Mouse (Mus musculus) cerebellum, adult 8-10 months (tissue): Measurements from ENCODE around the gene Ltc4s.

Source experiments
- DNase-seq: peaks from one replicate; pipeline ENCODE4 v3.0.0; 2022

Ltc4s gene

DNA sequence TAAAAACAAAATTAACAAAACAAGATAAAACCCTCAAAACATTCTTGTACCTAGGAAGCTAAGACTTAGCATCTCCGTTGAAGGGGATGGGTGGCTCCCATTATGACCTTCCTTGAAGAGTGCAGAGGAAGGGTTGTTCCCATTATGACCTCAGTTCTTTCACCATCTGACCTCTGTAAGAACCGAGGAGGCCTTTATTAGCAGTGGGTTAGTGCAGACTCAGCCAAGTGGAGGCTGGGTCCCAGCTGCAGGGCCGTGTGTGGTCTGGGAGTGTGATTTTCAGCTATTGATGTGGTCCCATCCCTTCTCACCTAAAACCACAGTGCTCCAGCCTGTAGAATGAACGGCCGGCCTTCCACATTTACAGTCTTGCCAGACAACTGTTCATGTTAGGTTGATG lies 6.9 kb upstream of the Ltc4s start:
- DNase-seq = no peak

GRCm38 (mm10) chr11:50243926-50244325 lies 5.5 kb upstream of the Ltc4s start:
- DNase-seq = no peak

DNA sequence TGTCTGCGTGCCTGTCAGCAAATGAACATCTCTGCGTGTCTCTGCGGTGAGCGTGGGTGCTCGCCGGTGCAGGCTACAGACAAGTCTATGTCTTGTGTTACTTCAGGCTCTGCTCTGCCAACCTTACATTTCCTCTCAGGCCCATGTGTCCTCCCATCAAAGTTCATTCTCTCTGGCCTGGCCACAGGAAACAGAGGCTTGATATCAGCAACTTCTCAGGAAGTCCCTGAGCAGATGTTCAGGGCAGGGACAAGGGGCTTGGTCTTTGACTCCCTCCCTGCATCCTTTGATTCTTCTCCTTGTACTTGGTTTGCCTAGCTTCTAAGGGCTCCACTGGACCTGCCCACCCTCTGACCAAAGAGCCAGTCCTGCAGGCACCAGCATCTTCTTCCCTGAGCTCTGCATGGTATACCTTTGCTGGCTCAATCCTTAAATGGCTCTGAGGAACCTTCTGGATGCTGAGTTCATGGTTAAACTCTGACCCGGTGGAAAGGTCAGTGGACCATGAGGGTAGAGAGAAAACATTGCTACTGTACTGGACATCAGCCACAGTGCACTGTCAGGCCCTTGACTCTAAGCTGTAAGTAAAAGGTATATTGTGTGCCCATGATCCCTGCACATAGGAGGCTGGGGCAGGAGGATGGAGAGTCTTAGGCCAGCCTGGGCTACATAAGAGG lies 2.0 kb upstream of the Ltc4s start:
- no peak for DNase-seq

DNA sequence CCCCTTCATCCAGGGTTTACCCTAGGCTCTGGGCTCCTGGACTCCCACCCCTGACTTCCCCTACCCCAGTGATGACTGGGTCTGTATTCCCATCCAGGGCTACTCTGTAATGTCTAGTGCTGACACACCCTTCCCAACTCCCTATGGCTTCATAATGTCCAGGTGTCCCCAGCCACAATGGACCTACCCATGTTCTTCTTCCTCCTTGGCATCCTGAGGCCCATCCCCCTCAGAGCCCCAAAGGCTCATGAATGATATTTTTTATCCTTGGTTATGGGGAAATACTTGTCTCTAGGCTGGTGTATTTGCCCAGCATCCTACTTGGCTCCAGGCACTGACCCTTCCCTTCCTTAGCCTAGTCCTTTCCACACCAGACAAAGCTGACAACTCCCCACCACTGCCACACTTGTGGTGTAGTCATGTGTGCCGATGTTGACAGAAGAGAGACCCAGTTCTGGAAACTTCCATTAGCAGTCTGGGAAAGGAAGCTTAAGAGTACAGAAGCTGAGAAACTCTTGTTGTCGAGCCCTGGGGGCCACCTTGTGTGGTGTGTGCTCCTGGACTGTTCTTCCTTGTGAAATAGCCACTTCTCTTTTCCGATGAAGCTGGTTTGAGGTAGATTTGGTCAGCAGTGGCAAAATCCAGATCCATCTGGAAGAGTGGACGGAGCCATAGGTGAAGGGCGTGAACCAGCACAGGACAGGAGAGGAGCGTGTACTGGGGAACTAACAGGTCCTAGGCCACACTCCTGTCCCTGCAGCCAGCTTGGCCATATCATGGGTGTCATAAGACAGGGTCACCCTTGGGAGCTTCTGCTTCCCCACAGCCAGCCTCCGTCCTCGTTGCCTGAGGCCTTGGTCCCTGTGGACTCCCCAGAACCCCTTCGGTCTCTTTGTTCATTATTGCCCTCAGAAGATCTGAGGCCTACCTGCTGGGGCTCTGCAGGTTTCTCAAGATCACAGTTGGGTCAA lies 690 bp upstream of the Ltc4s start:
- no peak for DNase-seq

DNA sequence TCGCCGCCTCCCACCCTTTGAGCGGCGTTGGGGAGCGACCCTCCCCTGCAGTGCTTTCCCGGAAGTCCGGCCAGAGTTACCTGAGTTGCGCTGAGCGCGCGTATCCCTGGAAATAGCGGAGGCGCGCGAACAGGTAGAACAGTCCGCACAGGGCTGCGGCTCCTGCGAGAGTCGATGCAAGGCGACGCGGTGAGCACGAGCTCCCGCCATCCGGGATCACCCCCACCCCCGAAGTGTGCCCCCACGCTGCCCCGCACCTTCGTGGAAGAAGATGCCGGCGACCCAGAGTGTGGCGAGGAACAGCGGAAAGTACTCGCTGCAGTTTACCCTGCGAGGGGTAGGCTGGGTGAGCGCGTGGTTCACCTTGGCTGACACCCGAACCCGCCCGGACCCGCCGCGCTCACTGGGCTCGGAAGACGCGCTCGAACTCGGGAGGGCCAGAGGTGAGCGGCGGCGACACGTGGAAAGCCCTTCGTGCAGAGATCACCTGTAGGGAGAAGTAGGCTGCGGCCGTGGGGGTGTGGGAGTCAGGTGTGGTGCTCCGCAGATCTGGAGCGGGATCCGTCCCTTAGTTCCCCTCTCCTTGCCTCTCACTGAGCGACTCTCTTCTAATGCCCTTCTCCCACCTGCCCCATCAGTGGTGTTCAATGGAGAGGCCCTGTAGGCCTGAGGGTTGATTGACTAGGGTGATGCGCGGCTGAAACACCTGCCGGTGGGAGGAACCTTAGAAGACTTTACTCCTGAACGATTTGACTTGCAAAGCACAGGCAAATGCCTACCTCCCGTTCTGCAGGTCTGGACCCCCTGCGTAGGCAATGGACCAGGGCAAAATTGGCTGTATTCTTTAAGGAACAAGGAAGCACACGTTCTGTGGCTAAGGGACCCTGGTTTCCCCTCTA lies 1.2 kb downstream of the Ltc4s start:
- DNase-seq = no peak

DNA sequence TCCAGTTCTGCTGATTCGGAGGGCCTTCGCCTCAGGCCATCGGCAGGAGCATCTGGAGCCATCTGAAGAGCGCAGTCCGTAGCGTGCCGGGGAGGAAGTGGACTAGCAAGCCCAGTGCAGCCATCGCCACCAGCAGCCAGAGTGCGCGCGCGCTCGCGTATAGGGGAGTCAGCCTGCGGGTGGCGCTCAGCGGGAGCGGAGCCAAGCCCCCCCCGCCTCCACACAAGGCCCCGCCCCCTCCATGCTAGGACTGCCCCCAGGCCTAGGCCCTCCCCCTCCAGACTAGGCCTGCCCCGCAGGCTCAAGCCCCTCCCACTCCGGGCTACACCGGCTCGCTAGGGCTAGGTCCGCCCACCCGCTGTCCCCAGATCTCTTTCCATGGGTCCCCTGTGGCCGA lies 1.9 kb downstream of the Ltc4s start:
- DNase-seq = peak; percentile 67

- DNase-seq = no peak
Measured at GRCm38 (mm10) chr11:50234606-50235005, 3.8 kb downstream of the Ltc4s start.

GRCm38 (mm10) chr11:50233993-50234392 lies 4.4 kb downstream of the Ltc4s start:
- DNase-seq = no peak

- no peak for DNase-seq
Measured at GRCm38 (mm10) chr11:50233022-50233421, 5.4 kb downstream of the Ltc4s start.

DNA sequence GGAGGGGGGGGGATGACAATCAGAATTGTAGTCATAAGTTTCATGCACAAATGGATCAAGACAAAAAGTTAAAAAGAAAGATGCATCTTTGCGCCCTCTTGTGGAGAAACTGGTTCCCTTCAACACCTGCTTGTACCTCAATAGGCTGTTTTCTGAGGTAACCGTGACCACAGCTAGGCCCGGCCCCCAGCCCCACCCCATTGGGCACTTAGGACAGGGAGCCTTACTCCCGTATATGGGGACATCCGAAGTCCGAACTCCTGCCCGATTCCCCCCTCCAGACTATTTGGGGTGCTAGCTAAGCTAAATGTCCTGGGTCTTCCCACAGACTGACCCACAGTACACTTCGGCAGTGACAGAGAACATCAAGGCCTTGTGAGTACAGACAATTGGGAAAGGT lies 7.0 kb downstream of the Ltc4s start:
- peak; percentile 72 for DNase-seq

GRCm38 (mm10) chr11:50230481-50231304 lies 7.7 kb downstream of the Ltc4s start:
- no peak for DNase-seq

GRCm38 (mm10) chr11:50229252-50229910 lies 9.0 kb downstream of the Ltc4s start:
- DNase-seq = peak; percentile 90

GRCm38 (mm10) chr11:50228772-50229171 lies 9.6 kb downstream of the Ltc4s start:
- DNase-seq = peak; percentile 62

- DNase-seq = peak; percentile 74
Measured at GRCm38 (mm10) chr11:50227736-50228135, 10.7 kb downstream of the Ltc4s start.

GRCm38 (mm10) chr11:50227226-50227625 lies 11.2 kb downstream of the Ltc4s start:
- no peak for DNase-seq

DNA sequence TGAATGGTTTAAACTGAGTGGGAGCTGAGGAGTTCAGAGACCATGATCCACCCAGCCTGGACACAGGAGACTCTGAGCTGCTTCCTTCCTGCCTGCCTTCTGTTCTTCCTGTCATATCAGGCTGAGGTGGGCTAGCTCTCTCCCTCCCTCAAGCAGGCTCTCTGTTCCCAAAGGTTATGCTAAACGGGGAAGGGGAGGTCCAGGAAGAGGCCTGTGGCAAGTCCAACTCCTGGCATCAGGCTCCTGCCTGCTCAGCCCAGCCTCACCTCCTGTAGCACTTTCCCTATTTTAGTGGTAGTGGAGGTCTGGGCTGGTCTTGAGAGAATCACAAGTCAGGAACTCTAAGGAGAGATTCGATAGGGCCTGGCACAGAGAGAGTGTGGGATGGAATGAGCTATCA lies 12.0 kb downstream of the Ltc4s start:
- DNase-seq = no peak

DNA sequence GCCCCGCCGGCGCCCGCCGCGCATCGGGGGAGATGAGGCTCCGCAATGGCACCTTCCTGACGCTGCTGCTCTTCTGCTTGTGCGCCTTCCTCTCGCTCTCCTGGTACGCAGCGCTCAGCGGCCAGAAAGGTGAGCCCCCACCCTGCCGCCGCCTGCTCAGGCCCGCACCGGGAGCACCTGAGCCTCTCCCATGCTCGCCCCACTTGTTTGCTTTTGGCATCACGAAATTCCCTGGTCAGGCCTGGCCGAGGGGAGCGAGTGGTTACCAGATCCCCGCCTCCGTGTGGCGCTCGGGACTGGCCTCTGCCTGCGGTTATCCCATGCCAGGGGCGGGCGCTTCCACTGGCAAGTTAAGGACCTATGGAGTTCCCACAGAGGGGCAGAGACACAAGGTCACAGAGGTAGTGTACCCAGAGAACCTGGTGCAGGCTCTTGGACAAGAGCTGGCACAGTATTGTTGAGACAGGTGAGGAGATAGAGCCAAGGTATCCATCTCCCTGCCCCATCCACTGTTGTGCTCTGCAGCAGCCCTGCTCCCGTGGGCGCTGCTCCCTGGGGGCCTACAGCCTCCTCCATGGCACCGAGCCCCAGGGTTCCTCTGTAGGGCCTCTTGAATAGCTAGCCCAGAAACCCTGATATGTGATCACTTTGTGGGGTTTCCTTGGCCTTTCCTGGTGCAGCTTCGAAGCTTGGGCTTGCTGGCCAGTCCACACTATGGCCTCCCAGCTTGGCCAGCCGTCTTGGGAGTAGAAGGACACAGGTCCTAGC lies 12.6 kb downstream of the Ltc4s start:
- peak; percentile 60 for DNase-seq

DNA sequence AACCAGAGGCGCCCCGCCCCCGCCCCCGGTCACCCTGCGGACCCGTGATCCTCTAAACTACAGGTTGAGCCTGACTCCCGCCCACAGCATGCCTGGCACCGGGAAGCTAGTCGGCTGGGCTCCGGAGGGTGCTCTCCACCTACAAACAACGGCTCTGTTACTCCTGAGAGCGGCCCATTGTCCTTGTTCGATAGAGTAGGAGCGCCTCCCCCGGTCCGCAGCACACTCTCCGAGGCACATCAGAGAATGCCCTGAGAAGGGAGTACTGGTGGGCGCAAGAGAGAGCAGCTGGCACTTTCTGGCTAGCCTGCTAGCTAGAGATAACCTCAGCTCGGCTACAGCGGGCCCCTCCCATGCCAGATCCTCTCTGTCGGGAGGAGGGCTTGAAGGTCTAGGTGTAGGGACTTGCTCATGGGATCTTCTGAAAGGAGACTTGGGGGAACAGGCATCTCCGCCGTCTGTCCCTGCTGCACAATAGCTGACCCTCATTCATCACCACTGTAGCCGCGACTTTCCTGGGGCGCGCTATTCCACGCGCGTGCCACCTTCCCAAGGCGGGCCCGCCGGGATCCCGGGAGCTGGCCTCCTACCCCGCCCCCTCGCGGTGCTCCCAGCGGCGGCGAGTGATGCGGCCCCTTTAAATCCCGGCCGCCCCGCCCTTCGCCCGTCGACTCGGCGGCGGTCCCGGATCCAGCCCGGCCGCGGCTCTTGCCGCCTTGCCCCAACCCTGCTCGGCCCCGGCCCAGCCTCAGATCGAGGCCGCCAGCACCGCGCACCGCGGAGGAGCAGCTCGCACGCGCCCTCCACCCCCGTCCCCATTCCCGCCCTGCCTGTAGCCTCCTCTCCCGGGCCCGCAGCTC lies 13.5 kb downstream of the Ltc4s start:
- DNase-seq = peak; percentile 89

DNA sequence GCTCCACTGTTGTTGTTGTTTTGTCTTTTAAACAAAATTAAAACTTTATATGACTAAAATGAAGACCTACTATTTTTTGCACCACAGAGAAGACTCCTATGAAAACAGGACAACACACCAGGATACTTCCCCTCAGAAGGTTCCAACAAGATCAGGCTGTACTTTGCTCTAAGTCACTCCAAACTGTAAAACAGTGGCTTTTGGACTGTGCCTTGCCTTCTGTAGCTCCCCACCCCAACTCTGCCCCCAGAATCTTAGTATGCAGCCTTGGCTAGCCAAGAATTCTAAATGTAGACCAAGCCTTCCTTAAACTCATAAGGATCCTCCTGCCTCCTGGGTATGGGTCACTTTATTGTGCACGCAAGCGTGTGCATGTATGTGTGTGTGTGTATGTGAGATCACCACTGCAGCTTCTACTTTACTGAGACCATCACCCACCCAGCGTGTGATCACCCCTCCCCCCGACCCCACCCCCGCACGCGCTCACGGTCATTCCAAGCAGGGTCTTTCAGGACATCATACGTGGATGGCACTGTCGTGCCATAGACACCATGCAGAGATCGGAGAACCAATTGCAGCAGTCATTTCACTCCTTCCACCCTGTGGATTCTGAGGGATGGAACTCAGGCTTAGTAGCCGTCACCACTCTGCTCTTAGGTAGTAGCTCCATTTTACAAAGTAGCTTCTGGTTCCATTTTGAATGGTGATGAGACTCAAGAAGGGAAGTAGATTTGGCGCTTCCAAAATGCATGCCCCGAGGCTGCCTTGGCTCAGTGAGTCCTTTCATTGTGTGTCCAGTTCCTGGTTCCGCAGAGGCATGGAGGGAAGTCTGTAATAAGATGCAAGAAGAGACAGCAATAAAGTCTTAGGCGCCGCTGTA lies 14.4 kb downstream of the Ltc4s start:
- DNase-seq = peak; percentile 42
